ENCODE assay signal across 8 mouse cellular contexts in the genomic region with DNA sequence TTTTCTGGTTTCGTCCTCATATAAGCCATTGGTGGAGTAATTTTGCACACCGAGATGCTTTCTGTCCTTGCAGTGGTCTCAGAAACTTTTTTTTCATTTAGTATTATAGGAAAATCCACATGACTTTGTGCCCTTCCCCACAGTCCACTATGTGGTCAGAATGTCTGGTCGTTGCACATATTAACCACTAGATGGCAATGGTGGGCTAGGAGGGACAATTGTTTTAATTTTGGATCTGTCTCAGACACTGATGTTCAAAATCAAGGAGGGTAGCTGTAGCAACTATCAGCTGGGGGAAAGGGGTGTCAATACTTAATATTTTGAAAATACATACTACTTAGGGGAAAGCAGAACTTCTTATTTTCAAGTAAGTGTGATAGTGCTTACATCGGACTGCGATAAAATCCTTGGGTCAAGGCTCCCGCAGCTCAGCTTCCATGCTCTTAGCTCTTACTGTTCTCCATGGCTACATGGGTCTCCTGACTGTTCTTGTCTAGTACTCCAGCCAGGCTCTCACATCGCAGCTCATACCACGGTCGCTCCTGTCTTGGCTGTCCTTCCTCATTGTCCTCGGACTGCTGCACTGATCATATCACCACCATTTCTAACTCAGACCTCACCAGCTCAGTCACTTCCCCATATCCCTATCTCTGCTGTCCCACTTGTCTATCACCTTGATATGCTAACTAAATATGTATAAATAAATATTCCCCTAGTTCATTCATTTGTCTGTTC.
DNase-seq lines count a peak whose midpoint lies in the region; ATAC-seq and TF ChIP-seq lines count a peak whose summit lies in the region.

No protein-coding gene starts in this region.

- no peaks in the 10 kb centered on the region for H3K36me3 ChIP-seq in neural tube, embryonic 11.5 days (ENCODE audit: control insufficient read depth, insufficient read depth, low read length)
- H3K36me3 ChIP-seq in forebrain, postnatal 0 days (ENCODE audit: insufficient read depth) = no peaks in the 10 kb centered on the region
- H3K36me3 ChIP-seq in midbrain, embryonic 13.5 days = no peaks in the 10 kb centered on the region

- 63% methylated on average over 10 of the region's 10 CpGs for WGBS in neural tube, embryonic 11.5 days
- WGBS in forebrain, postnatal 0 days = 59% methylated on average over 10 of the region's 10 CpGs
- WGBS in midbrain, embryonic 13.5 days = 59% methylated on average over 10 of the region's 10 CpGs

- no peaks in the 10 kb centered on the region for H3K9me3 ChIP-seq in neural tube, embryonic 11.5 days (ENCODE audit: control insufficient read depth, low read length)
- no peaks in the 10 kb centered on the region for H3K9me3 ChIP-seq in forebrain, postnatal 0 days (ENCODE audit: low read length)
- H3K9me3 ChIP-seq in midbrain, embryonic 13.5 days = no peaks in the 10 kb centered on the region

- ATAC-seq in neural tube, embryonic 11.5 days (ENCODE audit: insufficient read depth, low FRiP score, low TSS enrichment) = peak; percentile 69; the same call in 1 of the 2 replicates
- ATAC-seq in forebrain, postnatal 0 days = peak; percentile 16; the same call in 1 of the 2 replicates
- peak; percentile 58 for ATAC-seq in midbrain, embryonic 13.5 days

- no peaks in the 10 kb centered on the region for H3K27me3 ChIP-seq in neural tube, embryonic 11.5 days (ENCODE audit: control insufficient read depth, insufficient read depth, low read length)
- H3K27me3 ChIP-seq in forebrain, postnatal 0 days (ENCODE audit: insufficient read depth, low read length) = no peaks in the 10 kb centered on the region
- no peaks in the 10 kb centered on the region for H3K27me3 ChIP-seq in midbrain, embryonic 13.5 days

- H3K4me1 ChIP-seq in neural tube, embryonic 11.5 days (ENCODE audit: control insufficient read depth, insufficient read depth, low read length) = no peaks in the 10 kb centered on the region
- H3K4me1 ChIP-seq in forebrain, postnatal 0 days (ENCODE audit: insufficient read depth) = no peaks in the 10 kb centered on the region
- no peaks in the 10 kb centered on the region for H3K4me1 ChIP-seq in midbrain, embryonic 13.5 days (replicated peaks)

- H3K4me2 ChIP-seq in neural tube, embryonic 11.5 days (ENCODE audit: low read depth) = no peak overlapping the region
- no peak overlapping the region for H3K4me2 ChIP-seq in forebrain, postnatal 0 days (ENCODE audit: low read depth)
- H3K4me2 ChIP-seq in midbrain, embryonic 13.5 days (replicated peaks) = no peak overlapping the region

- peak; percentile 85 for TF ChIP-seq CTCF in forebrain, postnatal 0 days (IDR thresholded peaks at IDR 0.05; ENCODE audit: low read depth)

- DNase-seq in adrenal gland, postnatal 14 days = peak; percentile 17
- DNase-seq in adrenal gland, postnatal 4 days (ENCODE audit: low spot score in 2 of 2) = no peak
- DNase-seq in neural tube, embryonic 11.5 days (ENCODE audit: low spot score) = no peak
- DNase-seq in neural tube, embryonic 10.5 days (ENCODE audit: extremely low spot score, low spot score) = no peak
- peak; percentile 56 for DNase-seq in forebrain, postnatal 0 days
- no peak for DNase-seq in thymus, postnatal 14 days
- no peak for DNase-seq in thymus, postnatal 10 days (ENCODE audit: low spot score in 2 of 2)

- no peak overlapping the region for H3K9ac ChIP-seq in neural tube, embryonic 11.5 days (ENCODE audit: low read length)
- H3K9ac ChIP-seq in forebrain, postnatal 0 days = no peak overlapping the region
- H3K9ac ChIP-seq in midbrain, embryonic 13.5 days (replicated peaks) = no peak overlapping the region

- no peak overlapping the region for H3K27ac ChIP-seq in neural tube, embryonic 11.5 days (ENCODE audit: low read depth, low read length)
- no peak overlapping the region for H3K27ac ChIP-seq in forebrain, postnatal 0 days (ENCODE audit: low read depth, low read length)
- H3K27ac ChIP-seq in midbrain, embryonic 13.5 days = no peak overlapping the region

- no peak overlapping the region for H3K4me3 ChIP-seq in neural tube, embryonic 11.5 days (ENCODE audit: low read depth, low read length)
- H3K4me3 ChIP-seq in forebrain, postnatal 0 days (ENCODE audit: low read depth, low read length) = no peak overlapping the region
- no peak overlapping the region for H3K4me3 ChIP-seq in midbrain, embryonic 13.5 days (replicated peaks)

Comparison
In these comparisons a context has a peak if more than half of its experiments do, and no peak if none do; other contexts are left out.
1. DNase-seq: peak in adrenal gland, postnatal 14 days (single experiment) and forebrain, postnatal 0 days (single experiment); none in adrenal gland, postnatal 4 days (0 of 2), neural tube, embryonic 11.5 days (single experiment), neural tube, embryonic 10.5 days (single experiment), thymus, postnatal 14 days (single experiment) and thymus, postnatal 10 days (0 of 2).
2. ATAC-seq: peak in every context shown above with its lines; median percentile 69 in neural tube, embryonic 11.5 days; 58 in midbrain, embryonic 13.5 days; 16 in forebrain, postnatal 0 days.